Mouse (Mus musculus) gastrocnemius, adult 2 months (tissue): Measurements from ENCODE around the gene Rtp1. TPM values are rescaled to one million over a fixed set of nuclear protein-coding genes. Genes with fewer than 3 reads are reported as not detected.

Experiments
- DNase-seq: peaks from one replicate; pipeline ENCODE4 v3.0.0; 2022
- H3K27ac ChIP-seq: fragments of 200-600 bp; 2 replicates; pipeline ENCODE4 v1.8.1; 2022; ENCODE audit warnings: mild to moderate bottlenecking
- H3K4me3 ChIP-seq: fragments of 200-600 bp; 2 replicates; pipeline ENCODE4 v1.8.1; 2022; ENCODE audit warnings: mild to moderate bottlenecking, moderate library complexity
- CTCF ChIP-seq: fragments of 200-600 bp; IDR thresholded peaks from 2 replicates; pipeline ENCODE4 v1.8.1; 2022; ENCODE audit warnings: antibody characterized with exemption, mild to moderate bottlenecking, moderate library complexity
- intact Hi-C: fragments of 180-260 bp; cut with DNase I; formaldehyde crosslinking; loops from one replicate; pipeline ENCODE4 v1.15.1; 2025
- long read RNA-seq, 2 experiments: library from polyadenylated mRNA; stranded (forward); transcript quantifications; one replicate each; pipeline ENCODE4 v2.0.0; 2021
- total RNA-seq, 2 experiments: library from RNA; stranded (reverse); gene quantifications; 2 replicates each; pipeline ENCODE4 v1.2.3; 2021

The Rtp1 gene
- not detected for total RNA-seq
- long read RNA-seq, experiment 1: 0 reads
- long read RNA-seq, experiment 2: 0 reads

DNA sequence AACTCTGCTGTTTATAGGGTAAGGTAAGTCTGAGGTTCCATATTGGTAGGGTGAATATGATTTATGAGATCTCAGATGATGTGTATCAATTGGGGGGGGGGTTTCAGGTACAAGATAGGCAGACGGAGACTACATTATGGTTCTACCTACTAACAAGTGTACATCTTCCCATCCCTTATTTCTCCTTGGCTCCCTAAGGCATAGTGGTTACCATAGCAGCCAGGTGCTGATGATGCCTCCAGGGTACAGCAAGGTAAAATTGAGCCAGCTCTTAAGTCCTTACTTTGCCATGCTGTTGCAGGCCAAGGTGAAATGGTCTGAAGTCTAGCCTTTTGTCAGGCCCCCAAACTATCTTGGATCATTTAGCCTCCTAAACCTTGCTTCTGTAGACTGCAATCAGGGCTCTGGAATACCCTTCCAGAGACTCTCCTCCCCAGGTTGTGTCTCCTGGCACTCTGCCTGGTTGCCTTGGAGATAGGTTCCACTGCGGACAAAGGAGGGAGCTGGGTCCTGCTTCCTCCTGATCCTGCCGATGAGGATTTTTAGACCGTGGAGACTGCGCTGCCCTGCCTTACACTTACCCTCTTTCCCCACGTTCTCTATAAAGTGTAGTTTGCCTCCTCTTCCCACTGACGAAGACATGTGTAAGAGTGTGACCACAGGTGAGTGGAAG is at the start of gene Rtp1:
Gene Rtp1 (plus strand): TSS at position 487 of the 673 bp plus-strand sequence.
- Histone ChIP-seq H3K4me3 (no peak within 1 kb of the TSS), H3K27ac (no peak within 1 kb of the TSS)
- no peak for TF ChIP-seq CTCF
- intact Hi-C loops: no loop called here
- no peak for DNase-seq

DNA sequence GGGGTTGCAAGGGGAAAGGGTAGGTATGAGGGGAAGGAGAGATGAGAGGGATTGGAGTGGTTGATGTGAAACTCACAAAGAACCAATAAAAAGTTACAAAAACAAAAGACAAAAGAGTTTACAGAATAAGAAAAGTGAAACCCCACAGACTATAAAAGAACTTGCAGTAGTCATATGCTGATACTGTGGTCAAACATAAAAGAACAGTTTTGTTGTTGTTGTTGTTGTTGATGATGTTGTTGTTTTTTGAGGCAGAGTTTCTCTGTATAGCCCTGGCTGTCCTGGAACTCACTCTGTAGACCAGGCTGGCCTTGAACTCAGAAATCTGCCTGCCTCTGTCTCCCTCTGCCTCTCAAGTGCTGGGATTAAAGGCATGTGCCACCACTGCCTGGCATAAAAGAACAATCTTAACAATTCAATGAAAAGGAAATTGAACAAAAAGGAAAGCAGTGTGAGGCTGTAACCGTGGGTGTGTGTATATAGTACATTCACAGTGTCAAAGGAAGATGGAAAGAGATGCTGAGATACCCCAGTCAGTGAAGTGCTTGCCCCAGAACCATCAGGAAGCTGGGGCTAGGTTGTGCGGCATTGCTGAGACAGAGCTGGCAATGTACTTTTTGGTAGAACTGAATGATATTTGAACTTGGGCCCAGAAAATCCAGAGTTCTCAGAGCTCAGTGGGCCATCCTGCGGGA is 49.2 kb upstream of the Rtp1 start:
- intact Hi-C loops: no loop called here
- no peak for DNase-seq
- H3K27ac ChIP-seq: no peak overlapping the region
- no peak for TF ChIP-seq CTCF
- H3K4me3 ChIP-seq: no peak overlapping the region

DNA sequence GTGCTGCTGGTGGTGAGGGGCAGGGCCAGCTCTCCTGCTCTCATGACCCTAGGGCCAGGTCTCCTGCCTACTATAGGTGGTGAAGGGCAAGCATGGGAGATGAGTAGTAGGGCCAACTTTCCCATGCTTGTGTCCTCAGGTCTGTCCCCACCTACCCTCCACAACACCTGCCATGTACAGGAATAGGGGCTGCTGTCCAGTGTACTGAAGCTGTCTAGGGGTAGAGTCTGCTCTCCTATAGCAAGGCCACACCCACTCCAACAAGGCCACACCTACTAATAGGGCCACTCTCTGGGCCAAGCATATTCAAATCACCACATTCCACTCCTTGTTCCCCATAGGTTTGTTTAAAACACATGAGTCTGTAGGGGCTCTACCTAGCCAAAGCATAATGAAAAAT is 44.6 kb upstream of the Rtp1 start:
- no peak overlapping the region for H3K4me3 ChIP-seq
- TF ChIP-seq CTCF: no peak
- H3K27ac ChIP-seq: no peak overlapping the region
- intact Hi-C loops: no loop called here
- no peak for DNase-seq

DNA sequence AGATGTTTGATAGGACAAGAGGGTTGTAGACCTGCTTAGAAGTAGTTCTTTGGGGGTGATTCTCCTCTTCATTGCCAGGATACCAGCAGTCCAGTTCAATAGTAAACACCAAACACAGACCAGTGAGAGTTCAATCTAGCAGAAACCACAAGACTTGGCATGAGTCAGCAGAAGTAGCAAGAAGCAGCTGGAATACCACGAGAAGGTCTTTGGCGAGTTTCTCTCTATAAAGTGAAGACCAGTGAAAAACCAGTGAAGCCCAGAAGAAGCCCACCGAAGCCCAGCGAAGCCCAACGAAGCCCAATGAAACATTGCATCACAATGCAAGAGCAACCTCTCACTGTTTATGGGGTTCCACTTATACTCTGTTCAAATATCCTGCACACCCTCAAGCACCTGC is 31.0 kb upstream of the Rtp1 start:
- intact Hi-C loops: no loop called here
- Histone ChIP-seq H3K27ac (no peak overlapping the region), H3K4me3 (no peak overlapping the region)
- no peak for TF ChIP-seq CTCF
- DNase-seq: no peak

DNA sequence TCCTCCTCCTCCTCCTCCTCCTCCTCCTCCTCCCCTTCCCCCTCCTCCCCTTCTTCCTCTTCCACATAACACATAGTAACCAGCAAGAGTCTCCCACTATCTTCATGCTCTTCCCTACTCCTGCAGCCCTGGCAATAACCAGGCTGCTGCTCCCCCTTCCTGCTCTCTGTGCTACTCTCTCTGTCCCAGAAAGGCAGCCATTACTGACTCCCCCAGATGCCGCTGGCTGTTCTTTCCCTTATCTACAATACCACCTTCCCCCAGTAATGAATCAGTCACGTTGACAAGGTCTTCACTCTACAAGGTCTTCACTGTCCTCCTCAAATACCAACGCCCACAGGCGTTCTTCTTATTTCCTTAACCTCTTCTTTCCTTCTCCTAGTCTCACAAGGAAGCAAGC is 27.5 kb upstream of the Rtp1 start:
- intact Hi-C loops: loop anchor here (5.0 to 10.0 kb wide), 2 partner anchors 179 to 317 kb away; partner anchors contain the start of gene St6gal1
- Histone ChIP-seq H3K4me3 (no peak overlapping the region), H3K27ac (no peak overlapping the region)
- TF ChIP-seq CTCF: no peak
- DNase-seq: no peak

DNA sequence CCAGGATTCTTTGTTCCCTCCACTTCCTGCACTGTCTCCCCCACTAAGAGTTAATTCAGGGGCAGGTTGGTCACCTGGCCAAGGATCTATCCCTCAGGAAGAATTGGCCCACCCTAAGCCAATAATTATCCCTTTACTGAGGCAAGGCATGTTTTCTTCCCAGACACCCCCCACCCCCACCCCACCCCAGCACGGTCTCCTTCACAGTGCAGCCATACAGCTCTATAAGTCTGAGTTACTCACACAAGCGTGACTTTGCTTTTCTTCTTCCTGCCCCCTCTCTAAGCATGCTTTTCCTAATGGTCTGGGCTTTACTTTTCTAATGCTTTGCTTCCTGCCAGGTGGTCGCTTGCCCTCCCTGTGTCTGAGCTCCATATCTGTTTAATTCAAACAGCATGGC is 27.0 kb upstream of the Rtp1 start:
- no peak overlapping the region for H3K27ac ChIP-seq
- intact Hi-C loops: loop anchor here (2.0 to 10.0 kb wide), 3 partner anchors 180 to 317 kb away; partner anchors contain the start of gene St6gal1
- no peak for TF ChIP-seq CTCF
- H3K4me3 ChIP-seq: no peak overlapping the region
- no peak for DNase-seq

DNA sequence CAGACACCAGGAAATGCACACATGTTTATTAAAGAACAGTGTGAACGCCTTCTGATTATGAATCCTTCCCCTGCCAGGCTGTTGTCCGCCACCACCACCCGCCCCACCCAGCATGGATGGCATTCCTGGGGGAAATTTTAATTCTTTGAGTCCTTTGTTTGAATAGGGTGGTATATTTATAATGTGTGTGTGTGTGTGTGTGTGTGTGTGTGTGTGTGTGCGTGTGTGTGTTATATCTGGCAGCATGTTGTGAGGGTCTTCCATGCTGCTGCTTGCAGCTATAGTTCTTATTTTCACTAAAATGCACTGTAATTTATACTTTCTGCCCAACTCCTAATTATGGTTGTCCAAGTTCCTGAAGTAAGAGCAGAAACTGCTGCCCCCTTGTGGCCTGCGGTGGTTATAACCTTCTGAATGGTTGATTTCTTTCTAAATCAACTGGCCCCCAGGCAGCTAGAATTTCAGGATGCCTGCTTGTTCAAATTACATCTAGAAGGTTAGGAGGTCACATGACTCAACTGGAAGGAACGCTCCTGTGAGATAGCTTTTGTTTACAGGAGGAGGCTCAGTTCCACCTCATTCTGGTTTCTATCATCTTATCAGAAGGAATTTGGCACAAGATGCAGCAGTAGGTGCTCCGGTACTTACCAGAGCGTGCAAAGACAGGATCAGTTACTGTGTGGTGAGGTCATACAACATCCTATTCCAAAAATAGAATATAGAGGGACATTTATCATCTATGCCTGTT is 25.8 kb upstream of the Rtp1 start:
- H3K4me3 ChIP-seq: no peak overlapping the region
- peak; percentile 76 for DNase-seq
- intact Hi-C loops: loop anchor here (2.0 to 10.0 kb wide), 3 partner anchors 181 to 318 kb away; partner anchors contain the start of gene St6gal1
- H3K27ac ChIP-seq: no peak overlapping the region
- TF ChIP-seq CTCF: peak; percentile 85

DNA sequence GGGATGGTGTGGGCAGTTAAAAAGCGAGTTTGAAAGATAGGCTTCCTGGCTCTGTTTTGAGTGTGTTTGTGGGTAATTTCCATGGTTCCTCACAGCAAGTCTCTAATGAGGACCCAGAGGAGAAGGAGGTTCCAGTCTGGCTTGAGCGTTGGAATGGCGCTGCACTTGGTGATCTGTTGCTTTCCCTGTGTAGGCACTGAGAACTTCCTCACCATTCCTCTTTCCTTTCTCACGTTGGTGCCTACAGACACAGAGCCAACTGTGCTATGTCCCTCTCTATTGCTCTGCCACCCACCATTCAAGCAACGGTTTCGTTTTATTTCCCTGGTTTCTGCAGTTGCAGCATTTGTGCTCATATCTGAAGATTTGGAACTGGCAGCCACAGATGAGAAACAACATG is 16.0 kb upstream of the Rtp1 start:
- intact Hi-C loops: no loop called here
- no peak for TF ChIP-seq CTCF
- H3K27ac ChIP-seq: no peak overlapping the region
- DNase-seq: no peak
- H3K4me3 ChIP-seq: no peak overlapping the region

DNA sequence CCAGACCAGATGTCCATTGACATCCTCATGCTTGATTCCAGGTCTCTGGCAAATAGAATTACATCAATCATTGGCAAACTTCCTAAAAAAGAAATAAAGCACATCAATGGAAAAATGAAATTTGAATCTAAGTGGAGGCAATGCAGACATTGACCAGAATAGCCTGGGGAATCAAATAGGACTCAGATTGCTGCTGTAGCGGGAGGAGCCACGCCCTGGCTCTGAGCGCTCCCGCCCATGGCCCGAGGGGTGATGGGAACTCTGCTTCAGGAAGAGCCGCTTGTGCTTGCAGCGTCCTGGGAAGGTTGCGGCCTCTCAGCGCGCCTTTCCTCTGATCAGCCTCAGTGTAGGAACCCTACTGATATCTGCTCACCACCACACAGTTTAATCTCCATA is 12.7 kb upstream of the Rtp1 start:
- Histone ChIP-seq H3K4me3 (peak overlapping the region; percentile 60), H3K27ac (peak overlapping the region; percentile 75)
- intact Hi-C loops: no loop called here
- TF ChIP-seq CTCF: no peak
- DNase-seq: peak; percentile 63

DNA sequence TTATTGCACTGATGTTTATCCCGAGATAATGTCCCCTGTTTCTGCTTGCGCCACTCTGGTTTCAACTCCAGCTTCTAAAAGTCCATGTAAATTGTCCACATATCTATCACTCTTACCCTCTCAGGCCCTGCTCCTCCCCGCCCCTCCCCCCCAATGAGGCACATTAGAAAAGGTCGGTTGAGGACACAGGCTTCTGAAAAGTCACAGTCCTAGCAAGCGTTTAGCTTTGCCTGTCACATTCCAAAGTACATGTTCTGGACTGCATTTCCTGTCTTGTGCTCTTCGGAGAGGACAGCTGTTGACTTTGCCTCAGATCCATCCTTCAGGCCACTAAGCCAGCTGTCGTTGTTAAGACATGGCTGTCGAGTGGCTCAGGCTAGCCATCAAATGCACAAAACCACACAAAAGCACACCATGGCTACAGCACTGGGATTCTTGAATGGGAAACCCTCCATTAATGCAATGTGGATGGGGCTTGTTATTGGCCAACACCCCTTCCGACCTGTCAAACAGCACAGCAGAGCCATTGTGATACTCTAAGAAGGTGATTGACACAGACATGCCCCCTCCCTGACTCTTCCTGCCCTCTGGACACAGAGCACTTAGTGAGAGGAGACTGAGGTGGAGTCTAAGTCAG is 12.2 kb upstream of the Rtp1 start:
- intact Hi-C loops: no loop called here
- Histone ChIP-seq H3K4me3 (peak overlapping the region; percentile 60), H3K27ac (peak overlapping the region; percentile 75)
- no peak for DNase-seq
- no peak for TF ChIP-seq CTCF

DNA sequence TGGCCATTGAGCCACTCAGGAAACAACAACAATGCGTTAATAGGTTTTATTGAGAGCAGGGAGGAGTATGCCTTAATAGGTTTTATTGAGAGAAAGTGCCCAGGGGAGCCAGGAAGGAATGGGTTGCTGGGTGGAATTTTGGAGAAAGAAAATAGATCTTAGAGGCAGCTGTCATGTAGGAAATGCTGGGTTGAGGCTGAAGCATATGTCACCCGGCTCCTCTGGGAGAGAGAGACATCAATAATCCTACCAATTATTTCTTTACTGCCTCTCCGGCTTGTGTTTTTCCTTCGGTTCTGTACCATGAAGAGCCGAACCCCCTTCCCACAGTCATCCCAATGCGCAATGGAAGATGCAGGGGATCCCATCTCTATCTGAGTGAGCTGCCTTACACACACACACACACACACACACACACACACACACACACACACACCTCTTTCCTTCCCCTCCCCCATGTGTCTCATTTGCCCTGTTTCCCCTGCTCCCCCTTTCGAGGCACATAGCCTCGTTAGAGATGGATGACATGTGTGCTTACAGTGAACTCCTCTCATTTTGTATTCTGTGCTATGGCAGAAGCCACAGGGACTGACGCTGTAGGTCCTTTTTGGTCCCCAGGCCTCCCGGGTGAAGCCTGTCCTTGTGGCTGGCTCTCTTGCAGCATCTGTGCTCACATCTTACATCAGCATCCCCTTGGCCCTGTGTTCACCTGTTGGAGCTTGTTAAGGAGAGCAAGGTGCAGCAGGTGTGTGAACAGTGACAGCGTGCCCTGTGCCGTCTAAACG is 11.3 kb upstream of the Rtp1 start:
- DNase-seq: no peak
- Histone ChIP-seq H3K27ac (0 out of 2 replicates have a peak overlapping the region, but pooled peaks have one; percentile 75), H3K4me3 (no peak overlapping the region)
- no peak for TF ChIP-seq CTCF
- intact Hi-C loops: no loop called here
